Mouse (Mus musculus) erythroblast, adult 5-6 weeks (primary cell): ENCODE measurements around the gene Rab25. TPM values are rescaled to one million over a fixed set of nuclear protein-coding genes. Genes with fewer than 3 reads are reported as not detected.
"Not testable (repeated sequence)": the region's sequence is repeated elsewhere in the genome, so short reads cannot be mapped to it uniquely, and the experiment has no call there.

Source experiments
- ATAC-seq: replicated peaks from 2 replicates; pipeline ENCODE4 v1.8.0; 2016; ENCODE audit warnings: moderate number of reproducible peaks, mild to moderate bottlenecking, moderate TSS enrichment, inconsistent platforms; ENCODE audit not compliant: poor library complexity, low FRiP score, severe bottlenecking
- total RNA-seq, 2 experiments: library from RNA; stranded (forward) in 1 of 2; stranded (reverse) in 1 of 2; fragments of 150-400 nt in 1 of 2; fragments of 200-764, 138-1000 nt in 1 of 2; gene quantifications; 2 replicates each; pipeline versions ENCODE4 v1.2.3 to v1.2.4; 2015 to 2017; ENCODE audit warnings: low replicate concordance in 2 of 2

Gene Rab25
- total RNA-seq (2015; ENCODE audit: low replicate concordance), result not detected in 2 replicates
- total RNA-seq (2017; ENCODE audit: low replicate concordance), result not detected in 2 replicates

- ATAC-seq, result no peak
Measured at GRCm38 (mm10) chr3:88548180-88548917, at the start of gene Rab25. Gene Rab25 (minus strand): TSS chr3:88548300.

GRCm38 (mm10) chr3:88596547-88596946 is 48.4 kb upstream of the Rab25 start:
- not testable (repeated sequence) for ATAC-seq

- no peak for ATAC-seq
Measured at GRCm38 (mm10) chr3:88593893-88594580, 45.9 kb upstream of the Rab25 start.

- no peak for ATAC-seq
Measured at GRCm38 (mm10) chr3:88592942-88593576, 45.0 kb upstream of the Rab25 start.

GRCm38 (mm10) chr3:88591950-88592731 is 44.0 kb upstream of the Rab25 start:
- peak; percentile 77 for ATAC-seq

GRCm38 (mm10) chr3:88591044-88591443 is 42.9 kb upstream of the Rab25 start:
- no peak for ATAC-seq

- no peak for ATAC-seq
Measured at GRCm38 (mm10) chr3:88590246-88590645, 42.1 kb upstream of the Rab25 start.

- no peak for ATAC-seq
Measured at GRCm38 (mm10) chr3:88586640-88587039, 38.5 kb upstream of the Rab25 start.

- no peak for ATAC-seq
Measured at GRCm38 (mm10) chr3:88585769-88586168, 37.7 kb upstream of the Rab25 start.

- peak; percentile 96 for ATAC-seq
Measured at GRCm38 (mm10) chr3:88579454-88580117, 31.5 kb upstream of the Rab25 start.

GRCm38 (mm10) chr3:88578498-88579424 is 30.7 kb upstream of the Rab25 start:
- 0 out of 2 replicates have a peak, but pooled peaks have one; percentile 4 for ATAC-seq

- not testable (repeated sequence) for ATAC-seq
Measured at GRCm38 (mm10) chr3:88577846-88578245, 29.7 kb upstream of the Rab25 start.

- ATAC-seq, result no peak
Measured at GRCm38 (mm10) chr3:88575540-88575939, 27.4 kb upstream of the Rab25 start, which contains the start of gene Ssr2. Gene Ssr2 (plus strand): TSS chr3:88575876.

- no peak for ATAC-seq
Measured at GRCm38 (mm10) chr3:88573810-88574209, 25.7 kb upstream of the Rab25 start.

- ATAC-seq, result no peak
Measured at GRCm38 (mm10) chr3:88572835-88573234, 24.7 kb upstream of the Rab25 start.

GRCm38 (mm10) chr3:88571856-88572255 is 23.8 kb upstream of the Rab25 start:
- no peak for ATAC-seq

- ATAC-seq, result no peak
Measured at GRCm38 (mm10) chr3:88570341-88570740, 22.2 kb upstream of the Rab25 start.

- ATAC-seq, result no peak
Measured at GRCm38 (mm10) chr3:88569694-88570093, 21.6 kb upstream of the Rab25 start.
